Mouse (Mus musculus): ENCODE measurements around the gene Gm11168.
"Not testable (repeated sequence)": the region's sequence is repeated elsewhere in the genome, so short reads cannot be mapped to it uniquely, and the experiment has no call there.

- not testable (repeated sequence) for TF ChIP-seq CTCF (IDR thresholded peaks at IDR 0.05; ENCODE audit: low read depth, low read length); POLR2A (IDR thresholded peaks at IDR 0.05; ENCODE audit: extremely low read depth, insufficient read depth, low read length)
Observed at GRCm38 (mm10) chr9:3034299-3034698, 31.2 kb downstream of the Gm11168 start, which contains the start of gene Gm17535.
